Mouse (Mus musculus) CH12.LX (cell line): ENCODE data around the gene Cacna1b. TPM values are rescaled to one million over a fixed set of nuclear protein-coding genes. Genes with fewer than 3 reads are reported as not detected.

Experiments
- DNase-seq: peaks from one replicate; pipeline ENCODE4 v3.0.0-alpha.2; 2013; ENCODE audit errors: extremely low read depth
- H3K27ac ChIP-seq: 2 replicates; pipeline ENCODE4 v1.5.1; 2012; ENCODE audit warnings: low read depth, mild to moderate bottlenecking, control low read depth, moderate library complexity; ENCODE audit not compliant: insufficient read depth
- H3K27me3 ChIP-seq: replicated peaks from 2 replicates; pipeline ENCODE3; 2012; ENCODE audit warnings: inconsistent platforms
- H3K36me3 ChIP-seq, 2 experiments: replicated peaks in 1 of 2; 2 replicates each; pipeline versions ENCODE3 to v1.6.1; 2012; ENCODE audit warnings: inconsistent platforms in 1 of 2, low read length in 1 of 2, mild to moderate bottlenecking in 1 of 2, mixed read lengths in 1 of 2, moderate library complexity in 1 of 2; ENCODE audit not compliant: control insufficient read depth in 1 of 2, insufficient read depth in 1 of 2
- H3K4me1 ChIP-seq, 2 experiments: 2 replicates each; pipeline ENCODE4 v1.6.1; 2012; ENCODE audit warnings: inconsistent platforms in 1 of 2, moderate library complexity in 1 of 2; ENCODE audit not compliant: insufficient read depth in 2 of 2, control insufficient read depth in 1 of 2
- H3K4me2 ChIP-seq: 2 replicates; pipeline ENCODE4 v1.6.1; 2012; ENCODE audit warnings: low read depth, mild to moderate bottlenecking, control low read depth; ENCODE audit not compliant: poor library complexity, insufficient read depth, severe bottlenecking
- H3K4me3 ChIP-seq, 3 experiments: fragments of 150-350 bp in 1 of 3; sonication (generic) in 1 of 3; replicated peaks in 1 of 3; 2 replicates each; pipeline versions ENCODE3 to v1.5.1; 2011 to 2012; ENCODE audit warnings: low read depth in 2 of 3, low read length in 2 of 3, mild to moderate bottlenecking in 2 of 3, moderate library complexity in 2 of 3, control low read depth in 1 of 3, improper control_type of control experiment in 1 of 3, inconsistent platforms in 1 of 3, mixed read lengths in 1 of 3; ENCODE audit not compliant: poor library complexity in 1 of 3
- H3K79me2 ChIP-seq: replicated peaks from 2 replicates; pipeline ENCODE4 v1.6.1; 2012; ENCODE audit warnings: mild to moderate bottlenecking, moderate library complexity; ENCODE audit not compliant: control insufficient read depth, poor library complexity, insufficient read depth, severe bottlenecking; ENCODE audit errors: extremely low read depth
- H3K9ac ChIP-seq: 2 replicates; pipeline ENCODE4 v1.6.1; 2012; ENCODE audit warnings: low read depth, mild to moderate bottlenecking, control low read depth, moderate library complexity; ENCODE audit not compliant: insufficient read depth
- H3K9me3 ChIP-seq: replicated peaks from 2 replicates; pipeline ENCODE3; 2012; ENCODE audit warnings: low read length, inconsistent platforms, mixed read lengths
- BHLHE40 ChIP-seq: IDR thresholded peaks from 2 replicates; pipeline ENCODE4 v1.6.1; 2011; ENCODE audit warnings: mild to moderate bottlenecking, low read depth, low read length, improper control_type of control experiment
- CHD1 ChIP-seq: IDR thresholded peaks from 2 replicates; pipeline ENCODE4 v1.6.1; 2012; ENCODE audit warnings: low read depth, low read length, improper control_type of control experiment, inconsistent platforms
- CHD2 ChIP-seq: IDR thresholded peaks from 2 replicates; pipeline ENCODE4 v1.6.1; 2011; ENCODE audit warnings: low read length, improper control_type of control experiment
- CTCF ChIP-seq, 2 experiments: IDR thresholded peaks in 1 of 2; conservative IDR thresholded peaks in 1 of 2; 2 replicates each; pipeline ENCODE4 v1.5.1; 2011 to 2012; ENCODE audit warnings: low read depth in 2 of 2, low read length in 2 of 2, improper control_type of control experiment in 1 of 2, inconsistent platforms in 1 of 2, mild to moderate bottlenecking in 1 of 2, moderate library complexity in 1 of 2
- E2F4 ChIP-seq: IDR thresholded peaks from 2 replicates; pipeline ENCODE4 v1.6.1; 2011; ENCODE audit warnings: low read depth, low read length, improper control_type of control experiment; ENCODE audit not compliant: insufficient replicate concordance
- ELF1 ChIP-seq: IDR thresholded peaks from 2 replicates; pipeline ENCODE4 v1.6.1; 2014; ENCODE audit warnings: low read depth, mild to moderate bottlenecking, inconsistent platforms, low read length, improper control_type of control experiment
- EP300 ChIP-seq: IDR thresholded peaks from 2 replicates; pipeline ENCODE4 v1.6.1; 2011; ENCODE audit warnings: low read length, improper control_type of control experiment
- ETS1 ChIP-seq: conservative IDR thresholded peaks from 2 replicates; pipeline ENCODE4 v1.6.1; 2012; ENCODE audit warnings: low read depth, mild to moderate bottlenecking, inconsistent platforms, low read length, improper control_type of control experiment, moderate library complexity
- GABPA ChIP-seq: IDR thresholded peaks from 2 replicates; pipeline ENCODE4 v1.6.1; 2012; ENCODE audit warnings: low read depth, low read length, improper control_type of control experiment, inconsistent platforms; ENCODE audit not compliant: insufficient replicate concordance
- HCFC1 ChIP-seq: IDR thresholded peaks from 2 replicates; pipeline ENCODE4 v1.6.1; 2012; ENCODE audit warnings: low read depth, mild to moderate bottlenecking, inconsistent platforms, low read length, improper control_type of control experiment
- IRF4 ChIP-seq: IDR thresholded peaks from 2 replicates; pipeline ENCODE4 v1.6.1; 2014; ENCODE audit warnings: low read depth, mild to moderate bottlenecking, inconsistent platforms, low read length, improper control_type of control experiment
- JUN ChIP-seq: IDR thresholded peaks from 2 replicates; pipeline ENCODE4 v1.6.1; 2011; ENCODE audit warnings: low read depth, mild to moderate bottlenecking, low read length, improper control_type of control experiment, moderate library complexity; ENCODE audit not compliant: insufficient read depth
- JUND ChIP-seq: conservative IDR thresholded peaks from 2 replicates; pipeline ENCODE4 v1.6.1; 2011; ENCODE audit warnings: low read depth, low read length, improper control_type of control experiment
- KAT2A ChIP-seq: IDR thresholded peaks from 2 replicates; pipeline ENCODE4 v1.6.1; 2012; ENCODE audit warnings: low read length, improper control_type of control experiment, inconsistent platforms; ENCODE audit not compliant: insufficient replicate concordance
- MAFK ChIP-seq: IDR thresholded peaks from 2 replicates; pipeline ENCODE4 v1.6.1; 2011; ENCODE audit warnings: low read length, improper control_type of control experiment; ENCODE audit not compliant: insufficient replicate concordance
- MAX ChIP-seq: IDR thresholded peaks from 2 replicates; pipeline ENCODE4 v1.6.1; 2011; ENCODE audit warnings: low read length, improper control_type of control experiment
- MAZ ChIP-seq: IDR thresholded peaks from 2 replicates; pipeline ENCODE4 v1.6.1; 2012; ENCODE audit warnings: low read depth, mild to moderate bottlenecking, inconsistent platforms, low read length, improper control_type of control experiment, moderate library complexity
- MEF2A ChIP-seq: IDR thresholded peaks from 2 replicates; pipeline ENCODE4 v1.6.1; 2014; ENCODE audit warnings: low read depth, mild to moderate bottlenecking, inconsistent platforms, low read length, improper control_type of control experiment, borderline replicate concordance
- MXI1 ChIP-seq: IDR thresholded peaks from 2 replicates; pipeline ENCODE4 v1.6.1; 2011; ENCODE audit warnings: mild to moderate bottlenecking, low read depth, low read length, improper control_type of control experiment
- MYC ChIP-seq: IDR thresholded peaks from 2 replicates; pipeline ENCODE4 v1.6.1; 2011; ENCODE audit warnings: low read depth, mild to moderate bottlenecking, improper control_type of control experiment, low read length
- NELFE ChIP-seq: IDR thresholded peaks from 2 replicates; pipeline ENCODE4 v1.6.1; 2011; ENCODE audit warnings: low read depth, low read length, improper control_type of control experiment
- NRF1 ChIP-seq: IDR thresholded peaks from 2 replicates; pipeline ENCODE4 v1.6.1; 2014; ENCODE audit warnings: low read depth, mild to moderate bottlenecking, inconsistent platforms, low read length, improper control_type of control experiment, moderate library complexity
- PAX5 ChIP-seq: IDR thresholded peaks from 2 replicates; pipeline ENCODE4 v1.6.1; 2012; ENCODE audit warnings: low read length, inconsistent platforms, mixed read lengths
- POLR2A ChIP-seq: IDR thresholded peaks from 2 replicates; pipeline ENCODE4 v1.6.1; 2011; ENCODE audit warnings: low read depth, mild to moderate bottlenecking, improper control_type of control experiment, low read length
- POLR2AphosphoS2 ChIP-seq: IDR thresholded peaks from 2 replicates; pipeline ENCODE4 v1.6.1; 2011; ENCODE audit warnings: low read depth, low read length, improper control_type of control experiment
- RAD21 ChIP-seq: IDR thresholded peaks from 2 replicates; pipeline ENCODE4 v1.6.1; 2011; ENCODE audit warnings: low read depth, mild to moderate bottlenecking, low read length, improper control_type of control experiment, moderate library complexity
- RCOR1 ChIP-seq: conservative IDR thresholded peaks from 2 replicates; pipeline ENCODE4 v1.6.1; 2012; ENCODE audit warnings: low read depth, mild to moderate bottlenecking, inconsistent platforms, low read length, improper control_type of control experiment
- SIN3A ChIP-seq: IDR thresholded peaks from 2 replicates; pipeline ENCODE4 v1.6.1; 2012; ENCODE audit warnings: low read length, improper control_type of control experiment, inconsistent platforms
- SMC3 ChIP-seq: IDR thresholded peaks from 2 replicates; pipeline ENCODE4 v1.6.1; 2011; ENCODE audit warnings: low read depth, low read length, improper control_type of control experiment
- TBP ChIP-seq: conservative IDR thresholded peaks from 2 replicates; pipeline ENCODE4 v1.6.1; 2011; ENCODE audit warnings: low read depth, low read length, improper control_type of control experiment
- TCF12 ChIP-seq: IDR thresholded peaks from 2 replicates; pipeline ENCODE4 v1.6.1; 2014; ENCODE audit warnings: low read depth, mild to moderate bottlenecking, inconsistent platforms, low read length, improper control_type of control experiment
- UBTF ChIP-seq: IDR thresholded peaks from 2 replicates; pipeline ENCODE4 v1.6.1; 2012; ENCODE audit warnings: low read depth, mild to moderate bottlenecking, inconsistent platforms, low read length, improper control_type of control experiment, moderate library complexity
- USF1 ChIP-seq: IDR thresholded peaks from 2 replicates; pipeline ENCODE4 v1.6.1; 2014; ENCODE audit warnings: low read depth, mild to moderate bottlenecking, inconsistent platforms, low read length, improper control_type of control experiment
- USF2 ChIP-seq: conservative IDR thresholded peaks from 2 replicates; pipeline ENCODE4 v1.6.1; 2011; ENCODE audit warnings: low read depth, low read length, improper control_type of control experiment
- ZC3H11A ChIP-seq: IDR thresholded peaks from 2 replicates; pipeline ENCODE4 v1.6.1; 2012; ENCODE audit warnings: low read depth, mild to moderate bottlenecking, inconsistent platforms, low read length, improper control_type of control experiment
- ZKSCAN1 ChIP-seq: IDR thresholded peaks from 2 replicates; pipeline ENCODE4 v1.6.1; 2012; ENCODE audit warnings: low read depth, inconsistent platforms, low read length, improper control_type of control experiment, borderline replicate concordance
- ZMIZ1 ChIP-seq: IDR thresholded peaks from 2 replicates; pipeline ENCODE4 v1.6.1; 2012; ENCODE audit warnings: low read depth, mild to moderate bottlenecking, inconsistent platforms, low read length, improper control_type of control experiment
- ZNF384 ChIP-seq: IDR thresholded peaks from 2 replicates; pipeline ENCODE4 v1.6.1; 2012; ENCODE audit warnings: low read depth, low read length, improper control_type of control experiment, inconsistent platforms
- dilution Hi-C: fragments of 300-500 bp; cut with MboI; formaldehyde crosslinking; loops from 2 replicates; pipeline ENCODE4 v1.14.3; 2020; ENCODE audit warnings: low sequenced_read_pairs; ENCODE audit not compliant: extremely low pct_unique_long_range_greater_than_20kb, extremely low pct_ligation_motif_present
- in situ Hi-C: fragments of 300-500 bp; cut with MboI; formaldehyde crosslinking; loops from 3 replicates; pipeline ENCODE4 v1.14.3; 2019; ENCODE audit warnings: low sequenced_read_pairs, low pct_ligation_motif_present, low pct_unique_long_range_greater_than_20kb, mixed read lengths
- polyA plus RNA-seq: library from polyadenylated mRNA; unstranded; fragments of >175 nt; gene quantifications from 2 replicates; pipeline ENCODE4 v1.2.1, GENCODE M21; 2012; ENCODE audit warnings: low read depth; ENCODE audit not compliant: insufficient read length
- total RNA-seq, 2 experiments: library from RNA; depleted of rRNA; stranded (reverse); fragments of 300-350 nt in 1 of 2; fragments of >200 nt in 1 of 2; gene quantifications; 2 replicates each; pipeline ENCODE4 v1.2.3; 2012 to 2014

Cacna1b gene
- total and polyA plus RNA-seq, 3 experiments = 0.16 to 0.72 TPM; not detected in 1

DNA sequence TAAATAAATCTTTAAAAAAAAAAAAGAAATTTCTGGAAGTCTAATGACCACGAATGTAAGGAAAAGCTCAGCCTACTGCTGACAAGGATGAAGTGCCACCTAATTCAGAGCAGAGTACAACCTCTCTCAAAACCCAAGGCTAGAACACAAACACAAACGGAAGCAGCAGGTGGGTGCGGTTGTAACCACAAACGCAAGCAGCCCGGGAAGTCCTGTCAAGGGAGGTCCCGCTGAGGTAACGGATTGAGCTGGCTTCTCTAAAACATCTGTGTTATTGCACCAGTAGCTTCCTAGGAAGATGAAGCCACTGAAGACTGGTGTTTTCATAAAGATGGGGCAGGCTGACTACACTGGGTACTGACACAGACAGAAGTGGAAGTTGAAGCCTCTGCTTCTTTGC is 15.1 kb downstream of the Cacna1b start:
- Histone ChIP-seq H3K4me3 (no peak overlapping the region), H3K9me3 (peaks cover 2% of the 10 kb centered on the region), H3K27me3 (no peaks in the 10 kb centered on the region), H3K36me3 (no peaks in the 10 kb centered on the region), H3K27ac (0 out of 2 replicates have a peak overlapping the region, but pooled peaks have one; percentile 40), H3K9ac (peak overlapping the region; percentile 16; the same call in 1 of the 2 replicates)
- in situ Hi-C loops = no loop called here
- peak; percentile 20; the same call in 1 of the 2 replicates for TF ChIP-seq SMC3
- TF ChIP-seq USF2 = no peak
- TF ChIP-seq EP300 = peak; percentile 97
- peak; percentile 62 for TF ChIP-seq JUN
- no peak for TF ChIP-seq MYC
- TF ChIP-seq JUND = peak; percentile 74; the same call in 1 of the 2 replicates
- no peak for TF ChIP-seq HCFC1
- no peak for TF ChIP-seq CHD1
- peak; percentile 91 for TF ChIP-seq MEF2A
- TF ChIP-seq ELF1 = peak; percentile 35; the same call in 1 of the 2 replicates
- TF ChIP-seq ZKSCAN1 = no peak
- no peak for TF ChIP-seq NELFE
- TF ChIP-seq UBTF = no peak
- no peak for TF ChIP-seq ZMIZ1
- TF ChIP-seq POLR2A = no peak
- peak; percentile 72 for TF ChIP-seq RCOR1
- 0 out of 2 replicates have a peak, but pooled peaks have one; percentile 26 for TF ChIP-seq NRF1
- no peak; the same call in 1 of the 2 replicates for TF ChIP-seq RAD21
- TF ChIP-seq POLR2AphosphoS2 = no peak
- peak; percentile 58 for TF ChIP-seq CHD2
- no peak for TF ChIP-seq E2F4
- TF ChIP-seq TBP = no peak
- TF ChIP-seq GABPA = no peak
- peak; percentile 83 for TF ChIP-seq BHLHE40
- TF ChIP-seq KAT2A = no peak
- 0 out of 2 replicates have a peak, but pooled peaks have one; percentile 21 for TF ChIP-seq MXI1
- TF ChIP-seq MAX = no peak
- TF ChIP-seq ZC3H11A = no peak
- TF ChIP-seq SIN3A = peak; percentile 81
- 0 out of 2 replicates have a peak, but pooled peaks have one; percentile 73 for TF ChIP-seq MAFK
- peak; percentile 96 for TF ChIP-seq IRF4
- no peak for TF ChIP-seq CTCF (conservative IDR thresholded peaks at IDR 0.05 in 1 of 2, IDR thresholded peaks at IDR 0.05 in 1 of 2; ENCODE audit: low read depth in 2 of 2, low read length in 2 of 2)
- TF ChIP-seq USF1 = no peak
- peak; percentile 89 for TF ChIP-seq ETS1
- no peak for TF ChIP-seq PAX5
- TF ChIP-seq ZNF384 = no peak
- peak; percentile 99 for TF ChIP-seq TCF12
- no peak for TF ChIP-seq MAZ
- TF ChIP-seq, all 38 proteins: peak for 16
- Histone ChIP-seq H3K79me2 (no peaks in the 10 kb centered on the region), H3K4me1 (peaks cover 14 to 77% of the 10 kb centered on the region in 2 experiments), H3K4me2 (peak overlapping the region; percentile 37; the same call in 1 of the 2 replicates)
- dilution Hi-C loops = no loop called here
- DNase-seq = peak; percentile 91
